Mouse (Mus musculus): ENCODE measurements at regions not wholly inside any gene's neighbourhood (a gene's known extent, or its start where the extent isn't known, plus 50 kb on each side); places are given as distances from the start of the nearest gene placed in this dataset.
A peak's percentile ranks its signal among the peaks of the same experiment; 100 is the strongest.

- peak; percentile 14 for DNase-seq
Observed at GRCm38 (mm10) chr3:63542638-63543408, 59.1 kb upstream of the Gm34302 start.

GRCm38 (mm10) chr3:63538881-63539280 lies 55.2 kb upstream of the Gm34302 start:
- DNase-seq: peak; percentile 23

DNA sequence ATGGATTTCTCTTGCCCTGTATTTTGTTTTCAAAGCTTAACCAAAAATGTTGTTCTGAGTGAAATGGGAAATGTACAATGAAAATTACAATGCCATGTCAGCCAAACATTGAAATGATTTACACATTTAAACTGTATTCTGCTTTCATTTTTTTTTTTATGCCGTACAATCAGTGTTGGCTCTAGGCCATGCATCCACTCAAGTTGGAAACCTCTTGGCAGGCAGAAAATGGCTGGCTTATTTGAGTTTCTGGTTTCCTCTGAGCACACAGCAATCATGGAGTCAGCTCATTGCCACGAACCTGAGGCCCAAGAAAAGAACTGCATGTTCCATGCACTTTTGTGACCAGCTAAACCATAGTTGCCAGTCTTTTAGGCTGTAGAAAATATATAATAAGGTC lies 50.5 kb upstream of the Gm34302 start:
- DNase-seq: no peak
